Mouse (Mus musculus) liver, embryonic 16.5 days (tissue): ENCODE data around the gene Gm3591. TPM values are rescaled to one million over a fixed set of nuclear protein-coding genes. Genes with fewer than 3 reads are reported as not detected.
"Not testable (repeated sequence)": the region's sequence is repeated elsewhere in the genome, so short reads cannot be mapped to it uniquely, and the experiment has no call there.

Experiments
- ATAC-seq: fragments of 200-750 bp; cut with Nextera tagmentation; 2 replicates; pipeline ENCODE4 v1.8.0; 2017; ENCODE audit warnings: low read depth, mild to moderate bottlenecking, moderate number of reproducible peaks, moderate library complexity
- H3K27ac ChIP-seq: fragments of 300-500 bp; sonication (generic); 2 replicates; pipeline ENCODE4 v1.5.1; 2014; ENCODE audit warnings: mild to moderate bottlenecking, low read length
- H3K27me3 ChIP-seq: fragments of 300-500 bp; sonication (generic); 2 replicates; pipeline ENCODE4 v1.6.1; 2014; ENCODE audit warnings: low read depth, low read length, mixed read lengths; ENCODE audit not compliant: control insufficient read depth, insufficient read depth
- H3K36me3 ChIP-seq: fragments of 300-500 bp; sonication (generic); 2 replicates; pipeline ENCODE4 v1.6.1; 2014; ENCODE audit warnings: mild to moderate bottlenecking; ENCODE audit not compliant: control insufficient read depth, insufficient read depth
- H3K4me1 ChIP-seq: fragments of 300-500 bp; sonication (generic); 2 replicates; pipeline ENCODE4 v1.6.1; 2014; ENCODE audit warnings: low read depth, low read length, mixed read lengths; ENCODE audit not compliant: control insufficient read depth
- H3K4me2 ChIP-seq: fragments of 300-500 bp; sonication (generic); 2 replicates; pipeline ENCODE4 v1.6.1; 2014; ENCODE audit warnings: low read depth, low read length, mixed read lengths
- H3K4me3 ChIP-seq: fragments of 300-500 bp; sonication (generic); 2 replicates; pipeline ENCODE4 v1.5.1; 2014; ENCODE audit warnings: low read depth, mild to moderate bottlenecking, low read length
- H3K9ac ChIP-seq: fragments of 300-500 bp; sonication (generic); 2 replicates; pipeline ENCODE4 v1.6.1; 2014; ENCODE audit warnings: low read depth, low read length
- H3K9me3 ChIP-seq: fragments of 300-500 bp; sonication (generic); replicated peaks from 2 replicates; pipeline ENCODE4 v1.6.1; 2016; ENCODE audit warnings: low read length; ENCODE audit not compliant: control insufficient read depth
- WGBS: fragments of 180-500 bp; shearing (Covaris S2); extraction: QIAGEN DNeasy Blood & Tissue Kit; methylation state at CpG from one replicate; pipeline ENCODE4 v1.1.7; 2014; ENCODE audit not compliant: insufficient replicate concordance; 5-methylcytosine and 5-hydroxymethylcytosine counted together
- polyA plus RNA-seq: library from polyadenylated mRNA; unstranded; fragments of >200 nt; fragmentation: Nextera tagmentation; extraction: Ambion mirVana; gene quantifications from 2 replicates; pipeline ENCODE4 v1.2.1, GENCODE M21; 2015

The Gm3591 gene
- not detected in 2 replicates for polyA plus RNA-seq

DNA sequence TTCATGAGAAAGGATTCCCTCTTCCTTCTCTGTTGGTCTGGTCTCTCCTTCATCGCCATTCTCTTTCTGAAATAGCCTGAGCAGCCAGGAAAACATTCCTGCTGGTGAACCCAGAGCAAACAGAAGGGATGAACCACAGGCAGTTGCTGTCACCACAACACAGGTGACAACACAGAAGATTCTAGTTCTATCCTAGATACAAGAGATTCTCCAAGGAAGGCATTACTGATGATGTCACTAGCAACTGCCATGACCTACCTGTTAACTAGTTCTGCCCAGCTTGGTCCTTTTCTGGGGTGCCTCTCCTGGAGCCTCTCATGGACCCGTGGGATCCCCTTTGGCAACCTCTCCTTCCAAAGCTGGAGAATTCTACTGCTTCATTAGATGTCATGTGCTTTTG, at the start of gene Gm3591:
Gm3591 (minus strand) TSS at position 101 of the 400 bp plus-strand sequence.
- not testable (repeated sequence) for ATAC-seq, H3K36me3 ChIP-seq, H3K4me3 ChIP-seq, H3K4me2 ChIP-seq, H3K27me3 ChIP-seq, H3K27ac ChIP-seq, H3K9me3 ChIP-seq, H3K9ac ChIP-seq, H3K4me1 ChIP-seq
- no CpG with 5 or more reads among the region's 2 CpGs for WGBS

DNA sequence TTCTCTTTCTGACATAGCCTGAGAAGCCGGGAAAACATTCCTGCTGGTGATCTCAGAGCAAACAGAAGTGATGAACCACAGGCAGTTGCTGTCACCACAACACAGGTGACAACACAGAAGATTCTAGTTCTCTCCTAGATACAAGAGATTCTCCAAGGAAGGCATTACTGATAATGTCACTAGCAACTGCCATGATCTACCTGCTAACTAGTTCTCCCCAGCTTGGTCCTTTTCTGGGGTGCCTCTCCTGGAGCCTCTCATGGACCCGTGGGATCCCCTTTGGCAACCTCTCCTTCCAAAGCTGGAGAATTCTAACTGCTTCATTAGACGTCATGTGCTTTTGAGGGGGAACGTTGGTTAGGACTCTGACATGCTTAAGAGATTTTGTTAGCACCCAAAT, 32.2 kb upstream of the Gm3591 start, which contains the start of gene Gm3594:
Gm3594 (minus strand) TSS at position 101 of the 400 bp plus-strand sequence.
- not testable (repeated sequence) for H3K27me3 ChIP-seq, ATAC-seq, H3K9ac ChIP-seq, H3K4me2 ChIP-seq, H3K9me3 ChIP-seq, H3K36me3 ChIP-seq, H3K27ac ChIP-seq, H3K4me1 ChIP-seq, H3K4me3 ChIP-seq
- WGBS = no CpG with 5 or more reads among the region's 4 CpGs

DNA sequence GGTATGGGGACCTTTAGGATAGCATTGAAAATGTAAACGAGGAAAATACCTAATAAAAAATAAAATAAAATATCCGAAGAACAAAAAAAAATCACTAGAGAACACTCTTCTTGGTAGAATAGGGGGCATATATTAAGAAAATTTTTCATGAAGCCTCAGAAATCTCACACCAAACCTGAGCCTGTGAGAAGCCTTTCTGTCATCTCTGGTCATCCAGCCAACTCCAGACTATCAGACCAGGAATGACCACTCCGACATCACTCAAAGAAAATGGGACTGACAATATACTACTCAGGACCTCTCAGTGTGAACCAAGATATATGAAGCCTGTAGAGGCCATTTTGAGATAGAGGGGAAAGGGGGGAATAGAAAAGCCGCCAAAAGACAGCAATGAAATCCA, 28.5 kb upstream of the Gm3591 start:
- not testable (repeated sequence) for H3K9me3 ChIP-seq, H3K4me2 ChIP-seq, H3K9ac ChIP-seq, H3K4me3 ChIP-seq, ATAC-seq, H3K27me3 ChIP-seq, H3K27ac ChIP-seq, H3K4me1 ChIP-seq, H3K36me3 ChIP-seq
- 75% methylated on average over 2 of the region's 4 CpGs for WGBS

DNA sequence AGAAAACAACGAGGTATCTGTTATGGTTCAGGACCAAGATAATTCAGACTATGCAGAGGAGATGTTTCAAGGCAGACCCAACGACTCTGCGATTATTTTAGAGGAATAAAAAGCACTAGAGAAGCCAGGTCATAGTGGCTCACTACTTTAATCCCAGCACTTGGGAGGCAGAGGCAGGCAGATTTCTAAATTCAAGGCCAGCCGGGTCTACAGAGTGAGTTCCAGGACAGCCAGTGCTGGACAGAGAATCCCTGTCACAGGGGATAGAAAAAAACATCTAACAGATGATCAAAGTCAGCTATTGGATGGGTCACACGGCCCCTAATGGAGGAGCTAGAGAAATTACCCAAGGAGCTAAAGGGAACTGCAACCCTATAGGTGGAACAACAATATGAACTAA, 27.9 kb upstream of the Gm3591 start:
- not testable (repeated sequence) for H3K36me3 ChIP-seq, ATAC-seq, H3K9me3 ChIP-seq, H3K27ac ChIP-seq, H3K4me3 ChIP-seq, H3K27me3 ChIP-seq, H3K4me1 ChIP-seq, H3K9ac ChIP-seq, H3K4me2 ChIP-seq
- WGBS = 60% methylated on average over 1 of the region's 5 CpGs

DNA sequence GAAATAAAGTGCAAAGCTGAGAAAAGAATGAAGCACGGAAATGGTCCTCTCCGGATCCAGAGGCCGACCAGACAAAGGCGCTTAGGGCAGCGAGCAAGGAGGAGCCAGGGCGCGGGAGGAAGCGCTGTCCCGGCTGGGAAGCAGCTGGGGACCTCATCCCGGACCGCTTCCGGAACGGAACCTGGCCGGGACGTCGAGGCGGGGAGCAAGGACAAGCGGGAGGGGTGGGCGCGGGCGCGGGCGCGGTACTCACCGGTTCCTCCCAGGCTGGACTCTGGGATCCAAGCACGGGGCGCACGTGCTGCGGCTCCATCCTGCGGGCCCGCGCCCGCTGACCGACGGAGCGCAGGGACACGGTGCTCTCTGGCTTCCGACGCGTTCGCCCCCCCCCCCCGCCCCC, 14.5 kb upstream of the Gm3591 start:
- not testable (repeated sequence) for H3K4me2 ChIP-seq, H3K4me3 ChIP-seq, ATAC-seq, H3K36me3 ChIP-seq, H3K4me1 ChIP-seq, H3K27me3 ChIP-seq, H3K9ac ChIP-seq, H3K9me3 ChIP-seq, H3K27ac ChIP-seq
- WGBS = 7% methylated on average over 11 of the region's 42 CpGs

DNA sequence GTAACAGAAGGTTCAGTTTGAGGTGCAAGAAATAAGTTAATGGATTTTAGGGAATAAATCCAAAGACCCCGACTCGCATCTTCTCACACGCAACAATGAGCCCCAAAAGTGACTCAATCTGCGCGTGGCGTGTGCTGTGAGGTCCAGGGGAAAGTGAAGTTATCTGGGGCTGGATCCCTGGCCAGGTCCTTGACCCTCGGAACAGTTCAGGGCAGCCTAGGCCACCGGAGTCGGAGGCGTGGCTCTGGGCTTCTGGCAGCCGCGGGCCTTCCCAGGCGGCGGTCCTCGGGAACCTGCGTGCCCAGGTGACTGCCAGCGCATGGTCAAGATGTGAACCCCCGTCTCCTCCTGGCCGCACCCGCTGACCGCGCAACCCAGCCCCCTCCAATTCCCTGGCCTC, 14.1 kb upstream of the Gm3591 start:
- not testable (repeated sequence) for ATAC-seq, H3K4me2 ChIP-seq, H3K9ac ChIP-seq, H3K27ac ChIP-seq, H3K36me3 ChIP-seq, H3K27me3 ChIP-seq, H3K4me3 ChIP-seq, H3K9me3 ChIP-seq, H3K4me1 ChIP-seq
- WGBS = 29% methylated on average over 20 of the region's 22 CpGs

DNA sequence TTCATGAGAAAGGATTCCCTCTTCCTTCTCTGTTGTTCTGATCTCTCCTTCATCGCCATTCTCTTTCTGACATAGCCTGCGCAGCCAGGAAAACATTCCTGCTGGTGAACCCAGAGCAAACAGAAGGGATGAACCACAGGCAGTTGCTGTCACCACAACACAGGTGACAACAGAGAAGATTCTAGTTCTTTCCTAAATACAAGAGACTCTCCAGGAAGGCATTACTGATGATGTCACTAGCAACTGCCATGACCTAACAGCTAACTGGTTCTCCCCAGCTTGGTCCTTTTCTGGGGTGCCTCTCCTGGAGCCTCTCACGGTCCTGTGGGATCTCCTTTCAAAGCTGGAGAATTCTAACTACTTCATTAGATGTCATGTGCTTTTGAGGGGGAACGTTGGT, 22.1 kb downstream of the Gm3591 start, which contains the start of gene Gm16440:
Gm16440 (minus strand) TSS at position 101 of the 400 bp plus-strand sequence.
- H3K4me3 ChIP-seq, H3K36me3 ChIP-seq, ATAC-seq, H3K27me3 ChIP-seq, H3K27ac ChIP-seq, H3K4me2 ChIP-seq, H3K9ac ChIP-seq, H3K4me1 ChIP-seq, H3K9me3 ChIP-seq: not testable (repeated sequence)
- 53% methylated on average over 2 of the region's 4 CpGs for WGBS

Other genes starting within 250 kb of the Gm3591 start
- gene Gm21560, start 193.2 kb downstream of the Gm3591 start, polyA plus RNA-seq = not detected in 2 replicates
- gene Gm3411, start 125.2 kb downstream of the Gm3591 start, polyA plus RNA-seq = not detected in 2 replicates
- gene Gm21103, start 107.6 kb downstream of the Gm3591 start, polyA plus RNA-seq = not detected in 2 replicates
- not detected in 2 replicates for gene Gm3618, start 68.8 kb downstream of the Gm3591 start, polyA plus RNA-seq
- not detected in 2 replicates for gene Gm16440, start 22.2 kb downstream of the Gm3591 start, polyA plus RNA-seq
- gene Gm3594, start 32.1 kb upstream of the Gm3591 start, polyA plus RNA-seq = not detected in 2 replicates
- not detected in 2 replicates for gene Gm8356, start 124.8 kb upstream of the Gm3591 start, polyA plus RNA-seq
- gene Gm3629, start 178.1 kb upstream of the Gm3591 start, polyA plus RNA-seq = not detected in 2 replicates
- gene Gm3460, start 209.9 kb upstream of the Gm3591 start, polyA plus RNA-seq = not detected in 2 replicates